8 mouse cellular contexts compared by ENCODE assay signal in the genomic region with DNA sequence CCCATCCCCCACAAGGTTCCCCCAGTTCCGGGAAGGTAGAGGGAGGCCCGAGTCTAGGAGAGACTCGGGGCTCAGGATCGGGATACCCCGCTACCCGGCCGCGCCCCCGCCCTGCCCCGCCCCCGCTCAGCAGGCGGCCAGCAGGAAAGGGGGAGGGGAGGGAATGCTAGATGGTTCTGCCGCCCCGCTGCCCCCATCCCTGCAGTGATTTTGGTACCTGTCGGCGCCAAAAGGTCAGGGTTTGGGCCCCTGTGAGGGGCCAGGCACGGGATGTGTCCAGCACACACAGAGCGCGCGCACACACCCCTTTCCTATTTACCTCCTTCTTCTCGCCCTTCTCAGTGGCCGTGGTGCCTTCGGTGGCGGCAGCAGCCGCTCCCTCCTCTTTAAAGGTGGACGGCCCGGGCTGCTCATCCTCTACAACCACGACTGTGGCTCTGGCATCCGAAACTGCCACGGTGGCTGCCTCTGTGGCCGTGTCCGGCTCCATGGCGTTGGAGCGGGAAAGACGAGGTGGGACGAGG. TPM values are rescaled to one million over a fixed set of nuclear protein-coding genes. Genes with fewer than 3 reads are reported as not detected.
A peak's percentile ranks its signal among the peaks of the same experiment; 100 is the strongest.
DNase-seq lines count a peak whose midpoint lies in the region; ATAC-seq and TF ChIP-seq lines count a peak whose summit lies in the region.

No protein-coding gene starts in this region.

- peak overlapping the region; percentile 56 for H3K9ac ChIP-seq in kidney, embryonic 14.5 days (ENCODE audit: low read depth, low read length)
- peak overlapping the region; percentile 73 for H3K9ac ChIP-seq in hindbrain, embryonic 12.5 days
- no peak overlapping the region for H3K9ac ChIP-seq in liver, adult 2 months (ENCODE audit: low read depth, low read length)

- H3K4me1 ChIP-seq in kidney, embryonic 14.5 days (ENCODE audit: control insufficient read depth, insufficient read depth, low read length): no peaks in the 10 kb centered on the region
- no peaks in the 10 kb centered on the region for H3K4me1 ChIP-seq in hindbrain, embryonic 12.5 days
- H3K4me1 ChIP-seq in liver, adult 2 months (ENCODE audit: control insufficient read depth, insufficient read depth, low read length): no peaks in the 10 kb centered on the region

- ATAC-seq in kidney, embryonic 14.5 days (ENCODE audit: low FRiP score, low TSS enrichment): peak; percentile 85
- peak; percentile 85 for ATAC-seq in hindbrain, embryonic 12.5 days (ENCODE audit: low FRiP score)
- ATAC-seq in monocyte, adult 5-6 weeks (replicated peaks; ENCODE audit: insufficient number of reproducible peaks, low FRiP score, low TSS enrichment, poor library complexity, severe bottlenecking): no peak

- no peaks in the 10 kb centered on the region for H3K27me3 ChIP-seq in kidney, embryonic 14.5 days (ENCODE audit: control insufficient read depth, insufficient read depth, low read length)
- no peaks in the 10 kb centered on the region for H3K27me3 ChIP-seq in hindbrain, embryonic 12.5 days
- H3K27me3 ChIP-seq in liver, adult 2 months (ENCODE audit: control insufficient read depth, insufficient read depth, low read length): no peaks in the 10 kb centered on the region

- H3K9me3 ChIP-seq in kidney, embryonic 14.5 days (ENCODE audit: control insufficient read depth, low read length): no peaks in the 10 kb centered on the region
- no peaks in the 10 kb centered on the region for H3K9me3 ChIP-seq in hindbrain, embryonic 12.5 days (replicated peaks)

- no peak for TF ChIP-seq CTCF in liver, adult 2 months (IDR thresholded peaks at IDR 0.05; ENCODE audit: low read depth, low read length)

- no peaks in the 10 kb centered on the region for H3K79me2 ChIP-seq in liver, adult 2 months (ENCODE audit: control insufficient read depth, insufficient read depth, low read length)

- no peak for DNase-seq in kidney, adult 8-10 months
- peak; percentile 24 for DNase-seq in R1 (ENCODE audit: low read depth, low spot score)
- peak; percentile 37 for DNase-seq in embryo, embryonic 11 days
- DNase-seq in liver, adult 2 months (ENCODE audit: extremely low read depth, low read depth, low spot score): no peak
- DNase-seq in ovary, postnatal 36 days (ENCODE audit: low spot score): peak; percentile 26

- peak overlapping the region; percentile 57 for H3K4me3 ChIP-seq in kidney, embryonic 14.5 days (ENCODE audit: low read length)
- H3K4me3 ChIP-seq in hindbrain, embryonic 12.5 days: peak overlapping the region; percentile 58
- H3K4me3 ChIP-seq in liver, adult 2 months (ENCODE audit: insufficient read depth, low read depth, low read length): peak overlapping the region; percentile 55; the same call in 1 of the 2 replicates

- no peaks in the 10 kb centered on the region for H3K36me3 ChIP-seq in kidney, embryonic 14.5 days (ENCODE audit: control insufficient read depth, insufficient read depth, low read length)
- no peaks in the 10 kb centered on the region for H3K36me3 ChIP-seq in hindbrain, embryonic 12.5 days
- no peaks in the 10 kb centered on the region for H3K36me3 ChIP-seq in liver, adult 2 months (ENCODE audit: control insufficient read depth, insufficient read depth, low read length)

- peak overlapping the region; percentile 60 for H3K4me2 ChIP-seq in kidney, embryonic 14.5 days (replicated peaks; ENCODE audit: low read depth, low read length)
- peak overlapping the region; percentile 50 for H3K4me2 ChIP-seq in hindbrain, embryonic 12.5 days (replicated peaks)

- 27% methylated on average over 22 of the region's 36 CpGs for WGBS in kidney, embryonic 14.5 days
- 15% methylated on average over 21 of the region's 36 CpGs for WGBS in hindbrain, embryonic 12.5 days
- WGBS in liver, adult 2 months: under 1% methylated on average over 23 of the region's 36 CpGs

- TF ChIP-seq POLR2A in liver, adult 2 months (IDR thresholded peaks at IDR 0.05; ENCODE audit: extremely low read depth, insufficient read depth, low read length): no peak

- H3K27ac ChIP-seq in kidney, embryonic 14.5 days (ENCODE audit: low read depth, low read length): no peak overlapping the region
- peak overlapping the region; percentile 81 for H3K27ac ChIP-seq in hindbrain, embryonic 12.5 days
- no peak overlapping the region for H3K27ac ChIP-seq in liver, adult 2 months (replicated peaks; ENCODE audit: insufficient read depth, low read depth, low read length)

RNA-seq across cellular contexts. Expression of a gene that starts 0.8 kb away (rescaled TPM):
- 16.4 and 23.8 TPM in 2 replicates for polyA plus RNA-seq in kidney, embryonic 14.5 days (2014; fragmentation: Nextera tagmentation; extraction: Ambion mirVana)
- 40.6 and 47.1 TPM in 2 replicates for polyA plus RNA-seq in hindbrain, embryonic 12.5 days (2016; fragmentation: Nextera tagmentation; extraction: Ambion mirVana)
- total RNA-seq in liver, adult 2 months (2014; rRNA removed): 0.13 and 0.18 TPM in 2 replicates
- polyA plus RNA-seq in liver, adult 2 months (2012; rRNA removed): 0.04 TPM in 1 of 2 replicates, not detected in the other
- not detected in 3 replicates for total RNA-seq in monocyte, adult 5-6 weeks (2017)

RNA-seq across cellular contexts. Expression of a gene that starts 20.2 kb away (rescaled TPM):
- 19.0 and 22.7 TPM in 2 replicates for polyA plus RNA-seq in kidney, embryonic 14.5 days (2014; fragmentation: Nextera tagmentation; extraction: Ambion mirVana)
- 27.0 and 28.4 TPM in 2 replicates for polyA plus RNA-seq in hindbrain, embryonic 12.5 days (2016; fragmentation: Nextera tagmentation; extraction: Ambion mirVana)
- total RNA-seq in liver, adult 2 months (2014; rRNA removed): 3.7 and 4.5 TPM in 2 replicates
- 2.1 and 2.6 TPM in 2 replicates for polyA plus RNA-seq in liver, adult 2 months (2012; rRNA removed)
- total RNA-seq in monocyte, adult 5-6 weeks (2017): 6.5 to 13.6 TPM (median 6.7 TPM) in 3 replicates

Comparison
In these comparisons a context has a peak if more than half of its experiments do, and no peak if none do; other contexts are left out.
1. DNase-seq: peak in R1 (single experiment), embryo, embryonic 11 days (single experiment) and ovary, postnatal 36 days (single experiment); none in kidney, adult 8-10 months (0 of 2) and liver, adult 2 months (single experiment).
2. RNA of a gene that starts 0.8 kb away (polyA plus RNA-seq): 40.6 to 47.1 TPM in hindbrain, embryonic 12.5 days and 16.4 to 23.8 TPM in kidney, embryonic 14.5 days; 0.04 TPM in liver, adult 2 months; every median in the first group is over 10 times any median in the second.
3. Peak in every context shown above with its lines, with median percentiles within 50 percentile points of each other: H3K4me3 ChIP-seq.